Mouse (Mus musculus): Measurements from ENCODE around the gene Hfe2. TPM values are rescaled to one million over a fixed set of nuclear protein-coding genes. Genes with fewer than 3 reads are reported as not detected.
"Not testable (repeated sequence)": the region's sequence is repeated elsewhere in the genome, so short reads cannot be mapped to it uniquely, and the experiment has no call there.

Hfe2 gene
- polyA plus RNA-seq, 1 experiment, result 0.32 TPM

DNA sequence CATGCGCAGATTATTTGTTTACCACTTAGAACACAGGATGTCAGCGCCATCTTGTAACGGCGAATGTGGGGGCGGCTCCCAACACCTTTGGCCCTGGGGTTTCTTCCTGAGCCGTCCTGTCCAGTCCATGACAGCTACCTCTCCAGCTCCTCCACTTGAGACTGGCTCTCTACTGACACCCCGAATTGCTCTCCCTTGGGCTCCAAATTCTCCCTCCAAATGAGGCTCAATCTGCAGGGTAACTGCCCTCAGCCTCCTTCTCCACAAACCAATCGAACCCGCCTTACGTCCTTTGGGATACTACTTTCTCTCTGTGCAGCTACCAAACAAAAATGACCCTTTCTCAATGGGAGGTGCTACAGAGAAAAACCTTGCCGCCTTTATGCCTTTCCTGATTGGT, 30.5 kb upstream of the Hfe2 start:
- WGBS, result over 99% methylated on average over 6 of the region's 11 CpGs
- H3K27me3 ChIP-seq (ENCODE audit: control insufficient read depth, insufficient read depth, low read length); DNase-seq (ENCODE audit: low read depth in 1 of 2, low spot score in 2 of 2); H3K4me3 ChIP-seq (ENCODE audit: extremely low read depth, insufficient read depth, insufficient read length); H3K4me1 ChIP-seq (ENCODE audit: control insufficient read depth, insufficient read depth, insufficient read length); H3K27ac ChIP-seq (ENCODE audit: insufficient read depth, low read length); H3K36me3 ChIP-seq (ENCODE audit: control insufficient read depth, insufficient read depth, low read length): not testable (repeated sequence)

DNA sequence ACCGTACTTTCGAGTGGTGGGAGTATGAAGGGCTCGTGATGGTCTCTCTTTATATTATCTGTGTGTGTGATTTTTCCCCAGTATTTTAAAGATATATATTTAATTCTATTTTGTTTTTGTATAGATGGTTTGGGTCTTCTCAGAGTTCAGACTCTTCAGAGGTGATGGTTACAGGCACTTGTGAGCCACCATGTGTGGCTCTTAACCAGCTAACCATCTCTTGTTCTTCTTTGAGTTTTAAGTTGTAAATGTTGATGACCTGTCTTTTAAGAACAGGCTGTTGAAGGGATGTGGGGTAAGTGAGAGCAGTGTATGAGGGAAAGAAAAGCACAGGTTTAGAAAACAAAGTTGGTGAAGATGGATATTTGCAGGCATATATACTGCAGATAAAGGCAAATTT, 30.1 kb upstream of the Hfe2 start:
- no peak overlapping the region for H3K27ac ChIP-seq (ENCODE audit: insufficient read depth, low read length)
- H3K27me3 ChIP-seq (ENCODE audit: control insufficient read depth, insufficient read depth, low read length), result no peaks in the 10 kb centered on the region
- no peak overlapping the region for H3K4me3 ChIP-seq (ENCODE audit: extremely low read depth, insufficient read depth, insufficient read length)
- H3K36me3 ChIP-seq (ENCODE audit: control insufficient read depth, insufficient read depth, low read length), result no peaks in the 10 kb centered on the region
- no peak for TF ChIP-seq CTCF (IDR thresholded peaks at IDR 0.05; ENCODE audit: extremely low read depth, insufficient read depth, insufficient read length, insufficient replicate concordance)
- TF ChIP-seq POLR2A (IDR thresholded peaks at IDR 0.05; ENCODE audit: low read depth, low read length), result no peak
- WGBS, result 100% methylated on average over 3 of the region's 3 CpGs
- peaks cover 3% of the 10 kb centered on the region; the same call in 1 of the 2 replicates for H3K4me1 ChIP-seq (ENCODE audit: control insufficient read depth, insufficient read depth, insufficient read length)
- no peak for DNase-seq (ENCODE audit: low read depth in 1 of 2, low spot score in 2 of 2)

DNA sequence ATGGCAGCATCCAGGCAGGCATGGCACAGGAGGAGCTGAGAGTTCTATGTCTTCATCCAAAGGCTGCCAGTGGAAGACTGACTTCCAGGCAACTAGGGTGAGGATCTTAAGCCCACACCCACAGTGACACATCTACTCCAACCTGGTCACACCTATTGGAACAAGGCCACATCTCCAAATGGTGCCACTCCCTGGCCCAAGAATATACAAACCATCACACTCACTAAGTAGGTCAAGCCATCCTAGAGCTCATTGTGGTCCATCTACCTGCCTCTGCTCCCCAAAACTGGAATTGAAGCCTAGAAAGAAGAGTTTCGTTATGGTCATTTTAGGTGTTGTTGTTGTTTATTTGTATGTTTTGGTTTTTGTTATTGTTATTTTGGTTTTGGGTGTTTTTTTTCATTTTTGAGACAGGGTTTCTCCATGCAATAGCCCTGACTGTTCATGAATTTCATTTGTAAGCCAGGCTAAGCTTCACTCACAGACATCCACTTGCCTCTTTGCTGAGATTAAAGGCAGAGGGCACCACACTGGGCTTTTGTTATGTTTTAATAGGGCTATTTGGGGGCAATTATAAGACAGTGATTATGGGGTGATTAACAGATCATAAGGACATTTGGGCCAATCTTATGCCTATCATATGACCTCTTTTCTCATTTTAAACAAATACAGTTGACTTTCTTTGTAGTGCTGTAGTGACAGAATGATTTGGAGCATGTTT, 29.3 kb upstream of the Hfe2 start:
- 94% methylated on average over 1 of the region's 1 CpGs for WGBS
- TF ChIP-seq POLR2A (IDR thresholded peaks at IDR 0.05; ENCODE audit: low read depth, low read length) (no peak), CTCF (IDR thresholded peaks at IDR 0.05; ENCODE audit: extremely low read depth, insufficient read depth, insufficient read length, insufficient replicate concordance) (no peak)
- Histone ChIP-seq H3K4me1 (ENCODE audit: control insufficient read depth, insufficient read depth, insufficient read length) (peaks cover 3% of the 10 kb centered on the region; the same call in 1 of the 2 replicates), H3K36me3 (ENCODE audit: control insufficient read depth, insufficient read depth, low read length) (no peaks in the 10 kb centered on the region), H3K27ac (ENCODE audit: insufficient read depth, low read length) (no peak overlapping the region), H3K4me3 (ENCODE audit: extremely low read depth, insufficient read depth, insufficient read length) (no peak overlapping the region), H3K27me3 (ENCODE audit: control insufficient read depth, insufficient read depth, low read length) (no peaks in the 10 kb centered on the region)
- DNase-seq (ENCODE audit: low read depth in 1 of 2, low spot score in 2 of 2), result no peak

DNA sequence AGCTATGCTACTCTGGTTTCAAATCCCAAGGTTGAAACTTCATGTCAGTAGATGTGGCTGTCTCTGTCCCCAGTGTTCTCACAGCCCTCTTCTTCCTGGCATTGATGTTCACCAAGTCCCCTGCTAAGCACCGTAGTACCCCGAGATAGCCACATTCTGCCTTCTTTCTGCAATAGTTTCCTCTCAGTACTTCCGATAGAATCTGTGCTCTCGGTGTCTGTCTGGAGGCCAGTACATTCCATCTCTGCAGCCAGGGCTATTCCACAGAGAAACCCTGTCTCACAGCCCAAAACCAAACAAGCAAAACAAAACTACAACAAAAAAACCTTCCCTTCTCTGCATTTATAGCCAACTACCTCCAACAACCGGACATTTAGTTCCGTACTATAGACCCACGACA, 28.8 kb upstream of the Hfe2 start:
- no peak for TF ChIP-seq CTCF (IDR thresholded peaks at IDR 0.05; ENCODE audit: extremely low read depth, insufficient read depth, insufficient read length, insufficient replicate concordance)
- TF ChIP-seq POLR2A (IDR thresholded peaks at IDR 0.05; ENCODE audit: low read depth, low read length), result no peak
- no peak overlapping the region for H3K4me3 ChIP-seq (ENCODE audit: extremely low read depth, insufficient read depth, insufficient read length)
- H3K27me3 ChIP-seq (ENCODE audit: control insufficient read depth, insufficient read depth, low read length), result no peaks in the 10 kb centered on the region
- H3K27ac ChIP-seq (ENCODE audit: insufficient read depth, low read length), result no peak overlapping the region
- 92% methylated on average over 7 of the region's 7 CpGs for WGBS
- peaks cover 3% of the 10 kb centered on the region; the same call in 1 of the 2 replicates for H3K4me1 ChIP-seq (ENCODE audit: control insufficient read depth, insufficient read depth, insufficient read length)
- no peaks in the 10 kb centered on the region for H3K36me3 ChIP-seq (ENCODE audit: control insufficient read depth, insufficient read depth, low read length)
- DNase-seq (ENCODE audit: low read depth in 1 of 2, low spot score in 2 of 2), result no peak

DNA sequence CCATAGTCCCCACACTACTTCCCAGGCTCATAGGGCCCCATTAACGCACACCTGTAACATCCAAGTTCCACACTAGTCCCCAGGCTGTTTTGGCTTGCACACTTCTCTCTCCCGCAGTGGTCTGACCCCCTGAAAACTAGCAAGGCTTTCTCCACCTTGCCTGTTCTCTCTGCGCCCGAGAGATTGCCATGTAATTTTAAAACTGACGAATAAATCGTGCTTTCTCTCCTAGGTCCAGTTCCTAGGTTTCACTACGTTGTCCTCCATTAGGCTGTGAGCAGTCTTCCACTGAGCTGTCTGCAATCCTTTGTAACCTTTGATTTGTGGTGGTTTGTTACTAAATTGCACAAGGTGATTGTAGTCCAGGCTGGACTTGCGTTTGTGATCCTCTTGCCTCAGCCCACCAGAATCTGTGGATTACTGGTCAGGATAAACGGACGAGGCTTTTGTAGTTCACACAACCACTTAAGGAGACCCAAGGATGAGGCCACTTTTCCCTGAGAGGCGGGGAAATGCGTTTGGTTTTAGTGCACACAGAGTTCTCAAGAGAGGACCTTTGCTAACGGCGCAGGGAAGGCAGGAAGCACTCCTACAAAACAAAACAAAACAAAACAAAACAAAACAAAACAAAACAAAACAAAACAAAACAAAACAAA, 28.2 kb upstream of the Hfe2 start:
- H3K27ac ChIP-seq (ENCODE audit: insufficient read depth, low read length); DNase-seq (ENCODE audit: low read depth in 1 of 2, low spot score in 2 of 2); H3K4me1 ChIP-seq (ENCODE audit: control insufficient read depth, insufficient read depth, insufficient read length); H3K36me3 ChIP-seq (ENCODE audit: control insufficient read depth, insufficient read depth, low read length); H3K4me3 ChIP-seq (ENCODE audit: extremely low read depth, insufficient read depth, insufficient read length); H3K27me3 ChIP-seq (ENCODE audit: control insufficient read depth, insufficient read depth, low read length): not testable (repeated sequence)
- 74% methylated on average over 14 of the region's 14 CpGs for WGBS

DNA sequence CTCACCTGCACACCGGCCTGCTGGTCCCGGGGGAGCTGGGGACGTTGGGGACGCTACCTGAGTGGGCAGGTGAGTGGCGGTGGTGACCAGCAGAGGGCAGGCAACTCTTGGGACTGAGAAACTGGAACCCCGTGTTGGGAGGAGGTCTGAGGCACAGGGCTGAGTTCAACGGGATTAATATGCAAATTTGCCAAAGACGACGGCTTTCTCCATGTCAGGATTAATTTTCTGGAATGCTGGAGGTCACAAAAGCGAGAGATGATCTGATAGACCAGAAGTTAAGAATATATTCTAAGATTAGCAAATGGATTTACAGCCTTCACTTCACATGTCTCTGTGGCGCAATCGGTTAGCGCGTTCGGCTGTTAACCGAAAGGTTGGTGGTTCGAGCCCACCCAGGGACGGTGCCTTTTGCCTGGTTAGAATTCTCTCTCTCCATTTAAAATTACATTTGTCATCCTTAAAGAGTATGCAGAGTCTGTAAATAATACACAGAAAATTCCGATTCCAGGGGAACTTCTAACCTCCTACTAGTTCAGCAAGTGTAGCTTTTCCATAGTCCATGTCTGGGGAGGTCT, 27.4 kb upstream of the Hfe2 start:
- no peaks in the 10 kb centered on the region for H3K27me3 ChIP-seq (ENCODE audit: control insufficient read depth, insufficient read depth, low read length)
- peak overlapping the region; percentile 12; the same call in 1 of the 2 replicates for H3K4me3 ChIP-seq (ENCODE audit: extremely low read depth, insufficient read depth, insufficient read length)
- TF ChIP-seq CTCF (IDR thresholded peaks at IDR 0.05; ENCODE audit: extremely low read depth, insufficient read depth, insufficient read length, insufficient replicate concordance) (peak; percentile 37; the same call in 1 of the 2 replicates), POLR2A (IDR thresholded peaks at IDR 0.05; ENCODE audit: low read depth, low read length) (no peak)
- no peak overlapping the region for H3K27ac ChIP-seq (ENCODE audit: insufficient read depth, low read length)
- 1% methylated on average over 19 of the region's 19 CpGs for WGBS
- H3K4me1 ChIP-seq (ENCODE audit: control insufficient read depth, insufficient read depth, insufficient read length), result peaks cover 3% of the 10 kb centered on the region; the same call in 1 of the 2 replicates
- no peaks in the 10 kb centered on the region for H3K36me3 ChIP-seq (ENCODE audit: control insufficient read depth, insufficient read depth, low read length)
- DNase-seq (ENCODE audit: low read depth in 1 of 2, low spot score in 2 of 2), result peak; percentile 43 to 65

Measured in spleen, adult 2 months (tissue).